Mouse (Mus musculus) E14TG2a.4 (cell line): ENCODE data around the gene Anapc2.
A peak's percentile ranks its signal among the peaks of the same experiment; 100 is the strongest.

Experiments
- H3K27me3 ChIP-seq: 2 replicates; pipeline ENCODE4 v1.6.1; 2014; ENCODE audit warnings: low read length, control low read depth; ENCODE audit not compliant: insufficient read depth
- H3K36me3 ChIP-seq: 2 replicates; pipeline ENCODE4 v1.6.1; 2014; ENCODE audit warnings: low read length, control low read depth; ENCODE audit not compliant: insufficient read depth
- H3K4me1 ChIP-seq: replicated peaks from 2 replicates; pipeline ENCODE4 v1.6.1; 2014; ENCODE audit warnings: low read depth, low read length, control low read depth
- H3K4me3 ChIP-seq: replicated peaks from 2 replicates; pipeline ENCODE4 v1.5.1; 2014; ENCODE audit warnings: mild to moderate bottlenecking, low read length
- H3K9me3 ChIP-seq: 2 replicates; pipeline ENCODE4 v1.6.1; 2014; ENCODE audit warnings: low read length, control low read depth
- CTCF ChIP-seq: conservative IDR thresholded peaks from 2 replicates; pipeline ENCODE4 v1.5.1; 2014; ENCODE audit warnings: low read length
- NANOG ChIP-seq: IDR thresholded peaks from 2 replicates; pipeline ENCODE4 v1.6.1; 2014; ENCODE audit warnings: borderline replicate concordance, low read length, mixed read lengths
- POU5F1 ChIP-seq: IDR thresholded peaks from 2 replicates; pipeline ENCODE4 v1.6.1; 2014; ENCODE audit warnings: low read length, borderline replicate concordance

The Anapc2 gene

DNA sequence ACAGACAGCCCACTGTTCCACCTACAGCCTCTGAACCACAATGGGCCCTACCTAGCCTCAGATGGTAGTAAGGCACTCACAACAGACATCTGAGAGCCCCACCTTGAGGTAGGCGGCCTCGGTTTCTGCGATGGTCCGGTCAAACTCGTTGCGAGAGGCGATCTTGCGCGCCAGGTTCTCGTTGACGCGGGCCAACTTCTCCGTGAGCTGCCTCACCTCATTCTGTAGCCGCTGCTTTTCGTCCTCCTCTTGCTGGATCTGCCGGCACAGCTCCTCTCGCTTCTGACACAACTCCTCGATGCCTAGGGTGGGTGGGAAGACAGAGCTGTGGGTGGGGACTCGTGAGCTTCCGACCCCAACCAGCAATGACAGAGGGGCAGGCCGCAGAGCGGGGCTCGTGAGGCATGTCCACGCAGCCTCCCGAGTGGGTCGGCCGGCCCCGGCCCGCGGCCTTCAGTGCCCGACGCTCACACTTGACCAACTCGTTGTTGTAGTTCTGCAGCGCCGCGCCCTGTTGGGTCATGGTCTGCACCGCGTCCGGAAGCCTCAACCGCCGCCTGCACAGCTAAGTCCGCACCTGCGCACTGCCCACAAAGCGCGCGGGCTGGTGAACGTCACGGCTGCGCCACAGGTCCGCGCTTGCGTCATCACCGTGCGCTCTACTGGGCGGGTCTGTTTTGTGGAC is at the start of gene Anapc2, which contains the start of gene Ssna1:
Anapc2 (plus strand) TSS at position 652 of the 685 bp plus-strand sequence.
Ssna1 (minus strand) TSS at position 612 of the 685 bp plus-strand sequence.
- H3K27me3 ChIP-seq: no peaks in the 10 kb centered on the region
- H3K36me3 ChIP-seq: peaks cover 88% of the 10 kb centered on the region
- H3K4me3 ChIP-seq: peak within 1 kb of the TSS; percentile 95
- H3K4me1 ChIP-seq: peaks cover 51% of the 10 kb centered on the region
- TF ChIP-seq NANOG (no peak), POU5F1 (no peak), CTCF (no peak)
- H3K9me3 ChIP-seq: no peaks in the 10 kb centered on the region

GRCm38 (mm10) chr2:25223681-25224491 is 48.4 kb upstream of the Anapc2 start:
- TF ChIP-seq CTCF (no peak), POU5F1 (no peak), NANOG (no peak)
- peaks cover 67% of the 10 kb centered on the region for H3K4me1 ChIP-seq
- H3K36me3 ChIP-seq: peaks cover 33% of the 10 kb centered on the region
- no peaks in the 10 kb centered on the region for H3K27me3 ChIP-seq
- no peaks in the 10 kb centered on the region for H3K9me3 ChIP-seq
- H3K4me3 ChIP-seq: peak overlapping the region; percentile 99

GRCm38 (mm10) chr2:25224492-25224765 is 47.8 kb upstream of the Anapc2 start, which contains the start of gene Tubb4b:
TSS of gene Tubb4b (minus strand) at chr2:25224702.
- no peak for TF ChIP-seq NANOG
- no peak for TF ChIP-seq CTCF
- no peak for TF ChIP-seq POU5F1
- peaks cover 73% of the 10 kb centered on the region for H3K4me1 ChIP-seq
- H3K27me3 ChIP-seq: no peaks in the 10 kb centered on the region
- H3K4me3 ChIP-seq: peak within 1 kb of the TSS; percentile 99
- peaks cover 33% of the 10 kb centered on the region for H3K36me3 ChIP-seq
- no peaks in the 10 kb centered on the region for H3K9me3 ChIP-seq

GRCm38 (mm10) chr2:25224766-25225752 is 47.2 kb upstream of the Anapc2 start:
- H3K4me1 ChIP-seq: peaks cover 72% of the 10 kb centered on the region
- no peaks in the 10 kb centered on the region for H3K9me3 ChIP-seq
- H3K4me3 ChIP-seq: peak overlapping the region; percentile 81
- peaks cover 33% of the 10 kb centered on the region for H3K36me3 ChIP-seq
- TF ChIP-seq NANOG: peak; percentile 62; the same call in 1 of the 2 replicates
- no peak for TF ChIP-seq POU5F1
- TF ChIP-seq CTCF: no peak
- H3K27me3 ChIP-seq: no peaks in the 10 kb centered on the region

GRCm38 (mm10) chr2:25225811-25226379 is 46.4 kb upstream of the Anapc2 start:
- peaks cover 72% of the 10 kb centered on the region for H3K4me1 ChIP-seq
- no peak for TF ChIP-seq CTCF
- no peak for TF ChIP-seq POU5F1
- TF ChIP-seq NANOG: no peak
- peaks cover 31% of the 10 kb centered on the region for H3K36me3 ChIP-seq
- H3K4me3 ChIP-seq: peak overlapping the region; percentile 81
- no peaks in the 10 kb centered on the region for H3K9me3 ChIP-seq
- no peaks in the 10 kb centered on the region for H3K27me3 ChIP-seq

DNA sequence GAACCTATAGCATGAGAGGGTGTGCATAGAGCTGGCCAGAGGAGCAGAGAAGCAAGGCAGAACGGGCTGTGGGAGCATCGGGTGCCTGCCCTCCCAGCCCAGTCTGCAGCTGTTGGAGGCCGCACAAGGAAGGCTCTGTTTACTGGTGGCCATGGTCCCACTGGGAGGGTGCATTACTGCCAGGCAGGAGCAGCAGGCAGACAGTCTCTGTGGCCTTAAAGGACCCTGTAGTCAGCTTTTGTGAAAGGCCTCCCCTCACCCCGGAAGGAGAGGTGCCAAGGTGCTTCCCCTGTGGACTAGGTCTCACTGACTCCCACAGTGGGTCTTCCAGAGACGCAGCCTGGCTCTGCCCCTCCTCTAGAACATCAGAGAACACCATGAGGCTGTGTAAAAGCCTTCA is 45.4 kb upstream of the Anapc2 start:
- H3K9me3 ChIP-seq: no peaks in the 10 kb centered on the region
- peaks cover 22% of the 10 kb centered on the region for H3K36me3 ChIP-seq
- H3K4me1 ChIP-seq: peaks cover 72% of the 10 kb centered on the region
- TF ChIP-seq NANOG (no peak), CTCF (no peak), POU5F1 (no peak)
- no peak overlapping the region for H3K4me3 ChIP-seq
- no peaks in the 10 kb centered on the region for H3K27me3 ChIP-seq

DNA sequence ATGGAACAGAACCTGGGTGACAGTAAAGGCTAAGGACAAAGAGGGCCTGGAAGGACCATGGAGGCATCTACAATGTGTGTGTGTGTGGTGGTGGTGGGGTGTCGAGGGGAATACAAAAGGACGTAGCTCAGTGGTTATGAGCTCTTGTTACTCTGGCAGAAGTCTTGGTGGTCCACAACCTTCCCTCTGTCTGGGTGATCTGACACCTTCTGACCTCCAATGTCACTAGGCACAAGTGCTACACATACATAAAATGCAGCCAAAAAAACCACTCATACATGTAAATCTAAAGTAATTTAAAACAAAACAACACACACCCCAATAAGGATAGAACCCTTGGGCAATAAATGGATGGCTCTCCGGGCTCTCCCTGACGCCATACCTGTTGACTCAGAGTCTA is 44.9 kb upstream of the Anapc2 start:
- no peak for TF ChIP-seq CTCF
- TF ChIP-seq NANOG: no peak
- no peak for TF ChIP-seq POU5F1
- peaks cover 73% of the 10 kb centered on the region for H3K4me1 ChIP-seq
- H3K4me3 ChIP-seq: 0 out of 2 replicates have a peak overlapping the region, but pooled peaks have one; percentile 73
- no peaks in the 10 kb centered on the region for H3K27me3 ChIP-seq
- H3K9me3 ChIP-seq: no peaks in the 10 kb centered on the region
- H3K36me3 ChIP-seq: peaks cover 16% of the 10 kb centered on the region
